Mouse (Mus musculus) adrenal gland (tissue): ENCODE measurements around the gene Heyl.
"Not testable (repeated sequence)": the region's sequence is repeated elsewhere in the genome, so short reads cannot be mapped to it uniquely, and the experiment has no call there.

ENCODE experiments used
- intact Hi-C: fragments of 180-260 bp; cut with DNase I; formaldehyde crosslinking; loops from one replicate; pipeline ENCODE4 v1.15.1; 2025

Gene Heyl

DNA sequence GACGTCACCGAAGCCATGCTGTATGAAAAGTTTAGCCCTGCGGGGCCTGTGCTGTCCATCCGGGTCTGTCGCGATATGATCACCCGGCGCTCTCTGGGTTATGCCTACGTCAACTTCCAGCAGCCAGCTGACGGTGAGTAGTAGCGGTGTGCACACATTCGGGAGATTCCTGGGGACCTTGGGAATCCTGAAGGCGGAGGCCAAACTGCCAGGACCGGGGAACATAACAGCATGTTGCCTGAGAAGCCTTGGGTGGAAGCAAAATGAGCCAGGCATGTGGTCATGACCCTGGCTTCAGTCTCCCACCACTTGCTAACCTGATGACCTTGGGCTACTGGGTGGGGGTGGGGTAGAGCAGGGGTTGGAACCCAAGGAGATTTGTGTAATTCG, 50.3 kb downstream of the Heyl start:
- intact Hi-C loops, result not testable (repeated sequence)

DNA sequence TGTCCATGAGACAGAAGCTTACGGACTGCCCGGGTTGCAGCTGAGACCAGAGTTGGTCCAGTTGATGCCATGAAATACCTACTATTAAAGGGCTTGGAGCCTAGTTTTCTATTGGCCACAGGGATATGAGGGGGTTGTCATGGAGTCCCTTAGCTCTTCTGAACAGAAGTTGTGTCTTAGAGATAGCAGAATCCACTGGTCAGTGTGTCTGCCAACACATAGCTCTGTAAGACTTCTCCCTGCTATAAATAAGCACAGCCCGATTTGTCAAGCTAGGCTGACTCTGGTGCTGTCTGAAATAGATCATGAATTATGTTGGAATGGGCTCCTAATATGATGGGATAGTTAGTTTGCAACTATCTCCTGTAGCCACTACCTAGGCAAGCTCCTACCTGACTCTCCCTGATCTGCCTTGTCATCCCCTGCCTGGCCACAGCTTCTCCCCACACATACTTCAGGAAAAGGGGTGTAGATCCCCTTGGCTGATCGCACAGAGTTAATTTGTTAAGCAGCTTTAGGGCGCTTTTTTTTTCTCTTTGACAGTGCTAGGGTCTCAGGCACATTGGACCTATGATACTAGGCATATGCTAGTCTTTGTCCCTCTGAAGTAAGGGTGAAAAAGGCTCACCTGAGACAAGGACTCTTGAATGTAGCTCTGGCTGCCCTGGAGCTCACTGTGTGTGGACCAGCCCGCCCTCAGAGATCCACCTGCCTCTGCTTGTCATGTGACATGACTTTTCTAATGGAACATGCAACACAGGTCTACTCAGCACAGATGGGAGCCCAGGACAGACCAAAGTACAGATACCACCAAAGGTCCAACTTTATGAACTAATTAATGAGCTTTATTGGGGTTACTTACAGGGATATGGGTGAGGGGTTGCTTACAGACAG, 51.6 kb downstream of the Heyl start:
- intact Hi-C loops, result no loop called here

DNA sequence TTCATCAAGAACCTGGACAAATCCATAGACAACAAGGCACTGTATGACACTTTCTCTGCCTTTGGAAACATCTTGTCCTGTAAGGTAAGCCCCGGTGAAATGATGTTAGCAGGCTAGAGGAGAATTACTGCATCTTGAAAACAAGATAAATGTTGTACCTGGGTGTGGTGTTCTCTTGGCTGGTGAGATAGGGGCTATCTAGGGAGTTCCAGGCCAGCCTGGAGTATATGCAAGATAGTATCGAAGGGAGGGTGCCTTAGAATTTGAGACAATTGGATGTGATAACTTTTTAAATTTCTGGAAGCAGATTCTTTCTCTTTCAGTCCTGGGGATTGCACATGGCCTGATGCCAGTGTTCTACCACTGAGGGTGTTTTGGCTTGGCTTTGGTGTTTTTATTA, 53.4 kb downstream of the Heyl start:
- intact Hi-C loops, result no loop called here

DNA sequence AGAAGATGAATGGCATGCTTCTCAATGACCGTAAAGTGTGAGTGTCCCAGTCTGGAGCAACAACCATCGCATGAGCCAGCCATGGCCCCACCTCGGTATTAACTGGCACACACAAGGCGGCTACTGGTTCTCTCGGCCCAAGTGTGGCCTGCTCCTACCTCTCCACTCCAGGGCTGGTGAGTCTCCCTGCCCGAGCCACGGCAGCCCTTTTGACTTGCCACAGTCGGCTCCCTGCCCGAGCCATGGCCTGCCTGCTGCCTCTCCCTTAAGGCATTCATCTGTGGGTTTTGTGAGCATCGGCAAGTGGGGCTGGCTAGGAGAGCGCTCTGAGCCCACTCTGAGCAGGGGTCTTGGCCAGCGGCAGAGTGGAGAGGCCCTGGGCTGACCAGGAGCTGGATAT, 55.7 kb downstream of the Heyl start:
- intact Hi-C loops, result no loop called here

DNA sequence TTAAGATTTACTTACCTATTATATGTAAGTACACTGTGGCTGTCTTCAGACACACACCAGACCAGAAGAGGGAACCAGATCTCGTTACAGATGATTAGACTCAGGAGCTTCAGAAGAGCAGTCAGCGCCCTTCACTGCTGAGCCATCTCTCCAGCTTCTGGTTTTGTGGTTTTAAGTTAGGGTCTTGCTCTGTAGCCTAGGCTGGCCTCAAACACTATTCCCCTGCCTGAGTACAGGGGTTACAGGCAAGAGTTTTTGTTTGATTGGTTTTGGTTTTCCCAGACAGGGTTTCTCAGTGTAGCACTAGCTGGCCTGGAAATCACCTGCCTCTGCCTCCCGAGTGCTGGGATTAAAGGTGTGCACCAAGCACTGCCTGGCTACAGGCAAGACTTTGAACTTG, 59.0 kb downstream of the Heyl start:
- intact Hi-C loops, result no loop called here

DNA sequence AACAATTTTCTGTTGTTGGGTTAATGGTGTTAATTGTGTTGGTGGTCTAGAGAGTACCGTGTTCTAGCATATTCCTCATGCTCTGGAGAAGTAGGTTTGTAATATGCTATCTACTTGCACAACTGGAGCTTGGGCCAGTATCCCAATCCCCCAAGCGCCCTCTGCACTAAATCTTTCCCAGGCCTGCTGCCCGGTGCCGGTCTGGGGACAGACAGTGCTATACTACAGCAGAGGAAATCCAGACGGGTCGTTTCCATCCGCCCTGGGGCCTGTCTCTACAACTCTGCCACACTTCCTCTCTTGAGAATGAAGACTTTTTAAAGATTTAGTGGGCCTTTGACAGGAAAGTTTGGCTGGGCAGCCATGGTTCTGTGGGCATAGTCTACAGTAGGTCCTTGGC, 59.6 kb downstream of the Heyl start:
- intact Hi-C loops, result no loop called here

DNA sequence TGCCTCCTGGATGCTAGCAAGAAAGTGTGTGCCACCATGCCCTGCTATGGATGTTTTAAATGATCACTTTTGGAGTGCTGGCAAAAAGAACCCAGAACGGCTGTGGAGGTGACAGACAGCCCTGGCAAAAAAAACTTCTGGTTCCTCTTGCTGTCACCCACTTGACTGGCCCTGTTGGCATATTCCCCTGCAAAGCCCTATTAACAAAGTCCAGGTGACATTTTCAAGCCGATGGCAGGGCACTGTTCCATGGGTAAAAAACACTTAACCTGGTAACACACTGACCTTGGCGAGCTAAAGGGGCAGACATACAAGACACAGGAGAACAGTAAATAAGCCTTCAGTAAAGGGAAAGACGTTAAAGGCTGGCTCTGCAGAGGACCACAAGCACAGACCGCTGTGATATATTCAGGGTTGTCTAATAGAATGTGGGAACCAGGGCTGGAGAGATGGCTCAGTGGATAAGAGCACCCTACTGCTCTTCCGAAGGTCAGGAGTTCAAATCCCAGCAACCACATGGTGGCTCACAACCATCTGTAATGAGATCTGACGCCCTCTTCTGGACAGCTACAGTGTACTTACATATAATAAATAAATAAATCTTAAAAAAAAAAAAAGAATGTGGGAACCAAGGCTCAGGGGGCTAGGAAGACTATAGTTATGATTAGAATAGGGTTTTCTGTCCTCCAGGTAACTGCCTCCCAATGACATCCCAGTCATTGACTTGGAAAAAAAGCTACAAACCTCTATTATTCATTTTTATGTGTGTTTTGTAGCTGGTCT, 60.5 kb downstream of the Heyl start:
- intact Hi-C loops, result no loop called here

DNA sequence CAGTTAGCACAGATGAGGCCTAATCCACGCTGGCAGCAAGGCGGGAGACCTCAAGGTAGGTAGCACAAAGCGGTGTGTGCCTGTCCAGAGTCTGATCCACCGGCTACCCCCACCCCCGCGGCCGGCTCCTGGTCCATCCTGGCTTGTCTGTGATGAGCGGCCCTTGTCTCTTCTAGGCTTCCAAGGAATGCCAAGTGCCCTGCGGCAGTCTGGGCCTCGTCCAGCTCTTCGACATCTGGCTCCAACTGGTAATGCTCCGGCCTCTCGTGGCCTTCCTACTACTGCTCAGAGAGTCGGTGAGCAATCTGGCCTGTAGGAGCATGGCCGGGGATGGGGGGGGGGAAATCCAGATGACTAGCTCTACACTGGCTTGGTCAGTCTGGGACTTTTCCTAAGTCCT, 61.7 kb downstream of the Heyl start:
- intact Hi-C loops, result not testable (repeated sequence)

DNA sequence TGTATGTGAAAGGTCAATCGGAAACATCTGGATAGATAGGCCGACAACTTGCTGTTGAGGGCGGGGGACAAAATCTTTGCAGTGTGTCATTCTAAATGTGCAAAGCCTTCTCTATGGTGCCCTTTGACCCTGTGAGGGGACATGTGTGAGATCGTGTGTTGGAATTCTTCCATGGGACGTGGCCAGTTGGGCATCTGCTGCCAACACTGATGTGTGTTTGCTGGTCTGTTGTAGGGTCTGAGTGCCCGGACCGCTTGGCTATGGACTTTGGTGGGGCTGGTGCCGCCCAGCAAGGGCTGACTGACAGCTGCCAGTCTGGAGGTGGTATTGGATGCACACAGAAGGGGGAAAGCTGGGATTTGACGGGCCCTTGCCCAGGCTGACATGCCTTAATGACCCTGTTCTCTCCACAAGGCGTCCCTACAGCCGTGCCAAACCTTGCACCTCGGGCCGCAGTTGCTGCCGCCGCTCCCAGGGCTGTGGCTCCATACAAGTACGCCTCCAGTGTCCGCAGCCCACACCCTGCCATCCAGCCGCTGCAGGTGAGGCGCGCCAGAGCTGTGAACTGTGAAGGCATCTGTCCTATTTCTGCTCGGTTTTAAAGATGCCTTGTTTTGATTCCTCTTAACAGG, 62.3 kb downstream of the Heyl start:
- intact Hi-C loops, result no loop called here

DNA sequence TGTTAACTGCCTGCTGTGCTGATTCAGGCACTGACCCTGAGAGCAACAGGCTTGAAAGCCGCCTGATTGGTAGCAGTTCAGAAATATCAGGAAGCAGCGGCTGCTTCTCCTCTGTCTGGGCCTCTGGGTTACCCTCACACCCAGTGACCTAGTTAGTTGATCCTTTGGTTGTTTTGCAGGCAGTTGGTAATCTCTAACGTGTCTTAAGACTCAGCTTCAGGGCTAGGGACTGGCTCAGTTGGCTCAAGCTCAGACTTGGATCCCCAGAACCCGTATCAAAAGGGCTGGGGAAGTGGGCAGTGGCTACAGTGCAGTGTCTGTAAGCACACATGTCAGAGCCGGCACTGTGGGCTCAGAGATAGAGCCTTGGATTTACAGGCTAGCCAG, 62.8 kb downstream of the Heyl start:
- intact Hi-C loops, result no loop called here

DNA sequence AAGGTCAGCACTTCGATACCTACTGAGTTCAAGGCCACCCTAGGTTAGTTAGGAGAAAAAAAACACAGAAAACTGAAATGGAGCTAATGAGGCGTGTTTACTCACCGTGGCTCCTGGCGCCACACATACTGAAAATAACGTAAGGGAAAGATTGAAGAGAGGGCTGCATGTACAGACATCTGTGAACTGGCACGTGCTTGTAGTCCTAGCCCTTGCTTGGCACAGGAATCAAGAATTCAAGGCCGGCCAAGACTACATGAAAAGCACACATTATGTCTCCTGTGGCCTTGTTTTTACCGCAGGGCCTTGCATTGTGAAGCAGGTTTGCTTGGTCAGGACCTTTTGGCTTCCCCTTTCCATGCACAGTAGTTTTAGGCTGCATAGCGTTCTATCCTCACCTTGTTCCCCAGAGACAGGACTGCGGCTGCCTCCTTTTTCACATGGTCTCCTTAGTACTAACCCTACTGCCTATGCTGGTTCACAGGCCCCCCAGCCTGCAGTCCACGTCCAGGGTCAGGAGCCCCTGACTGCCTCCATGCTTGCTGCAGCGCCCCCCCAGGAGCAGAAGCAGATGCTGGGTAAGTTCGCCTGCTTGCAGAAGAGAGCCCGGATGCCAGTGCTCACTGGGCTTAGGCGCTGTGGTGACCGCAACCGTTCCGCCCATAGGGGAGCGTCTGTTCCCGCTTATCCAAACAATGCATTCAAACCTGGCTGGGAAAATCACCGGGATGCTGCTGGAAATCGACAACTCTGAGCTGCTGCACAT, 64.0 kb downstream of the Heyl start:
- intact Hi-C loops, result no loop called here

DNA sequence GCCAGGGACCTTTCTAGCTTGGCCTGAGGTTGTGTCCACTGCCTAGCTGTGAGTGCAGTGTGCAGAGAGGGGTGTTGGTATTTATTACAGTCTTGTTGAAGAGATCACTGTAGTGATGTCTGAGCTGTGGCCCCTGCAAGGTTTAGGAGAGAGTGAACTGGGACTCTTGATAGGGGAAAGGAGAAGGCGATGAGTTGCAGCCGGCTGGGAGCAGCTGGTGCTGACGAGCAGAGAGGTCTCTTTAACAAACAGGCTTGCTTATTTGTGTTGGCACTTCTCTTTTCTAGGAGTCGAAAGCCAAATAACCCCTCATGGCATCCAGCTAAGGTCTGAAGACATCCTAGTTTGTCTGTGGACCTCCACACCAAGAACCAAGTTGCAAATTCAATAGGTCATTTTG, 64.9 kb downstream of the Heyl start:
- intact Hi-C loops, result no loop called here

DNA sequence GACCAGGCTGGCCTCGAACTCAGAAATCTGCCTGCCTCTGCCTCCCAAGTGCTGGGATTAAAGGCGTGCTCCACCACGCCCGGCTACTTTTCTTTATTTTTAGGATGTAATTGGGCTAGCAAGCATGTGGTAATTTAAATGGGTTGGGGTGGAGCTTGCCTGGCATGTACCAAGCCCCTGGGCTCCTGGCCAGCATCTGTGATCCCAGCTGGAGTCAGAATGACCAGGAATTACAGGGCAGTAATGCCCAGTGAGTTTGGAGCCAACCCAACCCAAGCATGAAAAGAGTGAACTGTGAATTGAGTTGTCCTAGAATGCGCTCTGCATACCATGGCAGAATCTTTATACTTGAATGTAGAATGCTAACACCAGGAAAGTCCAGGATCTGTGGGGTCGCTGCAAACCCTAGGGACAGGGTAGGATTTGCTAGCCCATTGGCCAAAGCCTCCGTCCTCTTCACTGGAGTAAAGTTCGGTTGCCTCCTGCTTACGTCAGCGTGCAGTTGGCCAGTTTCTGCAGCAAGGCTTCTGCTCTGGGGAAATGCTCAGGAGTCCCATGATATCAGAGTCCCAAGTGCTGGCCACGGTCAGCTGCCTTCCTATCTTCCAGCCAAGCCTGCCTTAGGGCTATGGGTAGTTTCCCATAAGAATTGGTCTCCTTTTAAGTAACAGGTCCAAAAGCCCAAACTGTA, 65.8 kb downstream of the Heyl start:
- intact Hi-C loops, result no loop called here
